Comparison of ENCODE assay signal across 8 mouse cellular contexts in genomic region chr4:70402109-70402819, GRCm38 (mm10). TPM values are rescaled to one million over a fixed set of nuclear protein-coding genes. Genes with fewer than 3 reads are reported as not detected.
DNase-seq lines count a peak whose midpoint lies in the region; ATAC-seq and TF ChIP-seq lines count a peak whose summit lies in the region.

No protein-coding gene starts in this region.

- peak; percentile 34 for TF ChIP-seq CTCF in E14TG2a.4 (conservative IDR thresholded peaks at IDR 0.05; ENCODE audit: low read length)

- peak; percentile 24 for DNase-seq in adrenal gland, postnatal 10 days
- no peak for DNase-seq in adrenal gland, postnatal 4 days (ENCODE audit: low spot score in 2 of 2)
- DNase-seq in embryo, embryonic 10.5 days (ENCODE audit: low spot score): peak; percentile 38
- DNase-seq in hindbrain, embryonic 11.5 days (ENCODE audit: low spot score): peak; percentile 25
- peak; percentile 54 to 81 for DNase-seq in left cerebral cortex, adult 9 months (ENCODE audit: low spot score in 2 of 2)
- peak; percentile 84 for DNase-seq in right cerebral cortex, adult 18-20 months

- H3K4me3 ChIP-seq in E14TG2a.4 (replicated peaks; ENCODE audit: low read length): no peak overlapping the region
- no peak overlapping the region for H3K4me3 ChIP-seq in hindbrain, embryonic 11.5 days (ENCODE audit: low read depth, low read length)

- peaks cover 16% of the 10 kb centered on the region for H3K4me1 ChIP-seq in E14TG2a.4 (replicated peaks; ENCODE audit: low read depth, low read length)
- no peaks in the 10 kb centered on the region for H3K4me1 ChIP-seq in hindbrain, embryonic 11.5 days (replicated peaks; ENCODE audit: control insufficient read depth, insufficient read depth, low read length)

- H3K27me3 ChIP-seq in E14TG2a.4 (ENCODE audit: insufficient read depth, low read length): no peaks in the 10 kb centered on the region
- H3K27me3 ChIP-seq in hindbrain, embryonic 11.5 days (ENCODE audit: control insufficient read depth, insufficient read depth, low read length): no peaks in the 10 kb centered on the region

- H3K4me2 ChIP-seq in hindbrain, embryonic 11.5 days (replicated peaks; ENCODE audit: low read depth, low read length): no peak overlapping the region

- H3K9ac ChIP-seq in hindbrain, embryonic 11.5 days (ENCODE audit: low read depth, low read length): no peak overlapping the region

- WGBS in hindbrain, embryonic 11.5 days: 71% methylated on average over 9 of the region's 9 CpGs

- peaks cover 88% of the 10 kb centered on the region for H3K36me3 ChIP-seq in E14TG2a.4 (ENCODE audit: insufficient read depth, low read length)
- no peaks in the 10 kb centered on the region for H3K36me3 ChIP-seq in hindbrain, embryonic 11.5 days (ENCODE audit: control insufficient read depth, insufficient read depth, low read length)

- peak; percentile 62; the same call in 1 of the 2 replicates for ATAC-seq in hindbrain, embryonic 11.5 days (ENCODE audit: low FRiP score)
- ATAC-seq in activated CD4-positive, CD25-positive, alpha-beta regulatory T cell, adult 4 months: no peak

- no peak overlapping the region for H3K27ac ChIP-seq in hindbrain, embryonic 11.5 days (ENCODE audit: low read depth, low read length)

- H3K9me3 ChIP-seq in E14TG2a.4 (ENCODE audit: low read length): no peaks in the 10 kb centered on the region
- no peaks in the 10 kb centered on the region for H3K9me3 ChIP-seq in hindbrain, embryonic 11.5 days (ENCODE audit: control insufficient read depth, low read length)

RNA-seq across cellular contexts. Expression of gene Cdk5rap2, which starts 8.0 kb away (rescaled TPM):
- 10 to 100 TPM; 14.9 to 25.8 TPM for total RNA-seq in adrenal gland, postnatal 10 days (2021)
- total RNA-seq in adrenal gland, postnatal 4 days (2021): 10 to 100 TPM; 49.7 to 56.4 TPM
- 18.6 and 20.2 TPM in 2 replicates for polyA plus RNA-seq in hindbrain, embryonic 11.5 days (2014; fragmentation: Nextera tagmentation; extraction: Ambion mirVana)
- 10 to 100 TPM in 1 of 2 experiments, 1 to 10 TPM in 1; 5.5 to 24.3 TPM for polyA plus RNA-seq in activated CD4-positive, CD25-positive, alpha-beta regulatory T cell, adult 4 months (2017; shearing (Covaris generic))

Comparison
In these comparisons a context has a peak if more than half of its experiments do, and no peak if none do; other contexts are left out.
1. DNase-seq: peak in adrenal gland, postnatal 10 days (single experiment), embryo, embryonic 10.5 days (single experiment), hindbrain, embryonic 11.5 days (single experiment), left cerebral cortex, adult 9 months (2 of 2) and right cerebral cortex, adult 18-20 months (single experiment); none in adrenal gland, postnatal 4 days (0 of 2).